ENCODE assay signal across 8 mouse cellular contexts in the genomic region with DNA sequence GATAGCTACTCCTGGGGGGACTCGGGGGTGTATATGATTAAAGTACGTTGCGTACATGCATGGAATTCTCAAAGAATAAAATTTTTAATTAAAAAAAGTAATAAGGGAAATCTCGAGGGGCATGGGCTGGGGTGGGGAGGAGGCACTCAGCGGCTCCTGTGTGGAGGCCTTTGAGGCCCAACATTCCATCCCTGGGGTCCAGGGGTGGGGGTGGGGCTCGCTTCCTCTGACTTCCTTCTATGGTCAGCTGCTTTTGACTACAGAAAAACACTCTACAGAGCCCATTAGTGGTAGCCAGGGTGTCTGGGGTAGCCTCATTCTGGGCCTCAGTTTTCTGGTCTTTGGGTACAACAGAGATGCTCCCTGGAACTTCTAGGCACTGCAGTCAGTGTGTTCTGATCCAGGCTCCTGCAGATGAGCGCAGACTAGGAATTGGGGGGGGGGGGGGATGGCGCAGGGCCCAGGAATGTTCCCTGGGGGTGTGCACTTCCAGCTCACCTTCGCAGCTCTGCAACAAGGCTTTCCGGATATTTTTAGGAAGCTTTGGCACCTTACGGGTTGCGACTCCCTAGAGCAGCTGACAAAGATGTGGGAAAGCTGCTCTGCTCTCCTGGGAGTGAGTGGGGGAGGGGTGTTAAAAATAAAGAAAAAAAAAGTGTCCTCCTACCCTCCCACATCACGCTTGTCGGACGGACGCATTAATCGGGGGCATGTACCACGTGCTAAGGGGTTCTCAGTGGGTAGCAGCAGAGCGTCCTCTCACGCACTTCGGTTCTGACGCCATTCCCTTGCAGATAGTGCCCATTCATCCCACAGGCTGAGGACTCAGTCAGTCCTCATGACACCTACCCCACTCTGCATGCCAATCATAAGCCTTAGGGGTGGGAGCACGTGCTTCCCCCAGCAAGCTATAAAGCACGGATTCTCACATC.
DNase-seq lines count a peak whose midpoint lies in the region; ATAC-seq and TF ChIP-seq lines count a peak whose summit lies in the region.

No protein-coding gene starts in this region.

- peak overlapping the region; percentile 51 for H3K4me2 ChIP-seq in heart, embryonic 11.5 days
- no peak overlapping the region for H3K4me2 ChIP-seq in lung, postnatal 0 days (replicated peaks; ENCODE audit: low read depth, low read length)
- peak overlapping the region; percentile 46 for H3K4me2 ChIP-seq in heart, embryonic 16.5 days (ENCODE audit: low read depth, low read length)
- peak overlapping the region; percentile 22; the same call in 1 of the 2 replicates for H3K4me2 ChIP-seq in neural tube, embryonic 15.5 days

- DNase-seq in heart, postnatal 36 days, result no peak
- peak; percentile 31 for DNase-seq in lung, postnatal 0 days (ENCODE audit: low spot score)
- DNase-seq in lung, postnatal 10 days, result no peak
- DNase-seq in cerebellum, postnatal 14 days, result no peak
- DNase-seq in spleen, postnatal 14 days (ENCODE audit: low spot score in 2 of 2), result no peak

- peak overlapping the region; percentile 2; the same call in 1 of the 2 replicates for H3K4me3 ChIP-seq in heart, embryonic 11.5 days (ENCODE audit: low read depth, low read length)
- no peak overlapping the region for H3K4me3 ChIP-seq in lung, postnatal 0 days (ENCODE audit: low read depth, low read length)
- 0 out of 2 replicates have a peak overlapping the region, but pooled peaks have one; percentile 11 for H3K4me3 ChIP-seq in heart, embryonic 16.5 days (ENCODE audit: low read length)
- H3K4me3 ChIP-seq in neural tube, embryonic 15.5 days (replicated peaks), result no peak overlapping the region

- no peak for TF ChIP-seq EP300 in lung, postnatal 0 days (IDR thresholded peaks at IDR 0.05)

- intact Hi-C loops in heart, postnatal 36 days (cut with DNase I), result no loop called here

- ATAC-seq in heart, embryonic 11.5 days (replicated peaks; ENCODE audit: insufficient number of reproducible peaks, low FRiP score, low TSS enrichment), result no peak
- ATAC-seq in lung, postnatal 0 days, result peak; percentile 57
- ATAC-seq in heart, embryonic 16.5 days (replicated peaks; ENCODE audit: extremely low read depth, insufficient read depth, low FRiP score), result peak; percentile 69
- ATAC-seq in neural tube, embryonic 15.5 days (ENCODE audit: low FRiP score), result peak; percentile 50

- no peak overlapping the region for H3K27ac ChIP-seq in heart, embryonic 11.5 days (ENCODE audit: low read depth, low read length)
- no peak overlapping the region for H3K27ac ChIP-seq in lung, postnatal 0 days (ENCODE audit: low read length)
- H3K27ac ChIP-seq in heart, embryonic 16.5 days (ENCODE audit: low read length), result no peak overlapping the region
- no peak overlapping the region for H3K27ac ChIP-seq in neural tube, embryonic 15.5 days (replicated peaks)

- peaks cover 14% of the 10 kb centered on the region for H3K4me1 ChIP-seq in heart, embryonic 11.5 days (ENCODE audit: control insufficient read depth, insufficient read depth, low read length)
- 0 out of 2 replicates have a peak, but pooled peaks cover 3% of the 10 kb centered on the region for H3K4me1 ChIP-seq in lung, postnatal 0 days (ENCODE audit: insufficient read depth, low read depth, low read length)
- H3K4me1 ChIP-seq in heart, embryonic 16.5 days (ENCODE audit: control insufficient read depth, insufficient read depth, low read length), result peaks cover 7% of the 10 kb centered on the region; the same call in 1 of the 2 replicates
- peaks cover 15% of the 10 kb centered on the region for H3K4me1 ChIP-seq in neural tube, embryonic 15.5 days

- no peaks in the 10 kb centered on the region for H3K36me3 ChIP-seq in heart, embryonic 11.5 days (ENCODE audit: control insufficient read depth, insufficient read depth, low read length)
- H3K36me3 ChIP-seq in lung, postnatal 0 days (ENCODE audit: insufficient read depth, low read length), result no peaks in the 10 kb centered on the region
- H3K36me3 ChIP-seq in heart, embryonic 16.5 days (ENCODE audit: control insufficient read depth, insufficient read depth), result no peaks in the 10 kb centered on the region
- no peaks in the 10 kb centered on the region for H3K36me3 ChIP-seq in neural tube, embryonic 15.5 days

- no peaks in the 10 kb centered on the region for H3K9me3 ChIP-seq in heart, embryonic 11.5 days (replicated peaks; ENCODE audit: control insufficient read depth, low read length)
- no peaks in the 10 kb centered on the region for H3K9me3 ChIP-seq in lung, postnatal 0 days (ENCODE audit: low read length)
- no peaks in the 10 kb centered on the region; the same call in 1 of the 2 replicates for H3K9me3 ChIP-seq in heart, embryonic 16.5 days (replicated peaks; ENCODE audit: control insufficient read depth, low read length)
- H3K9me3 ChIP-seq in neural tube, embryonic 15.5 days (replicated peaks), result no peaks in the 10 kb centered on the region

- no peak for TF ChIP-seq CTCF in lung, postnatal 0 days (IDR thresholded peaks at IDR 0.05)

- peak overlapping the region; percentile 56; the same call in 1 of the 2 replicates for H3K9ac ChIP-seq in heart, embryonic 11.5 days (ENCODE audit: low read depth, low read length)
- no peak overlapping the region for H3K9ac ChIP-seq in lung, postnatal 0 days (replicated peaks; ENCODE audit: low read depth)
- H3K9ac ChIP-seq in heart, embryonic 16.5 days (ENCODE audit: low read length), result no peak overlapping the region
- H3K9ac ChIP-seq in neural tube, embryonic 15.5 days (replicated peaks), result no peak overlapping the region

- 32% methylated on average over 24 of the region's 24 CpGs for WGBS in heart, embryonic 11.5 days (ENCODE audit: insufficient replicate concordance)
- WGBS in lung, postnatal 0 days, result 41% methylated on average over 24 of the region's 24 CpGs
- WGBS in heart, embryonic 16.5 days, result 24% methylated on average over 24 of the region's 24 CpGs
- WGBS in neural tube, embryonic 15.5 days, result 60% methylated on average over 24 of the region's 24 CpGs

- H3K27me3 ChIP-seq in heart, embryonic 11.5 days (ENCODE audit: control insufficient read depth, insufficient read depth, low read length), result no peaks in the 10 kb centered on the region
- no peaks in the 10 kb centered on the region for H3K27me3 ChIP-seq in lung, postnatal 0 days (replicated peaks; ENCODE audit: insufficient read depth, low read length)
- H3K27me3 ChIP-seq in heart, embryonic 16.5 days (ENCODE audit: control insufficient read depth, insufficient read depth, low read length), result no peaks in the 10 kb centered on the region
- H3K27me3 ChIP-seq in neural tube, embryonic 15.5 days (replicated peaks), result no peaks in the 10 kb centered on the region

Comparison
In these comparisons a context has a peak if more than half of its experiments do, and no peak if none do; other contexts are left out.
1. H3K4me3 ChIP-seq: peak in heart, embryonic 11.5 days (single experiment) and heart, embryonic 16.5 days (single experiment); none in lung, postnatal 0 days (single experiment) and neural tube, embryonic 15.5 days (single experiment).